Mouse (Mus musculus) hindbrain, embryonic 14.5 days (tissue): ENCODE measurements around the gene Tmem255b. TPM values are rescaled to one million over a fixed set of nuclear protein-coding genes. Genes with fewer than 3 reads are reported as not detected.
A peak's percentile ranks its signal among the peaks of the same experiment; 100 is the strongest.

Experiments used
- ATAC-seq: fragments of 200-750 bp; cut with Nextera tagmentation; 2 replicates; pipeline ENCODE4 v1.8.0; 2017; ENCODE audit warnings: moderate number of reproducible peaks, mild to moderate bottlenecking, moderate TSS enrichment, moderate library complexity; ENCODE audit not compliant: low FRiP score
- DNase-seq: peaks from one replicate; pipeline ENCODE4 v3.0.0-alpha.2; 2015; ENCODE audit warnings: low spot score
- H3K27ac ChIP-seq: fragments of 300-500 bp; sonication (generic); 2 replicates; pipeline ENCODE4 v1.5.1; 2014; ENCODE audit warnings: mild to moderate bottlenecking, moderate library complexity
- H3K27me3 ChIP-seq: fragments of 300-500 bp; sonication (generic); 2 replicates; pipeline ENCODE4 v1.6.1; 2014; ENCODE audit warnings: mild to moderate bottlenecking, low read length, mixed read lengths; ENCODE audit not compliant: control insufficient read depth, insufficient read depth
- H3K36me3 ChIP-seq: fragments of 300-500 bp; sonication (generic); replicated peaks from 2 replicates; pipeline ENCODE4 v1.6.1; 2014; ENCODE audit not compliant: control insufficient read depth, insufficient read depth
- H3K4me1 ChIP-seq: fragments of 300-500 bp; sonication (generic); replicated peaks from 2 replicates; pipeline ENCODE4 v1.6.1; 2014; ENCODE audit warnings: antibody characterized with exemption, low read length, mixed read lengths; ENCODE audit not compliant: control insufficient read depth, insufficient read depth
- H3K4me2 ChIP-seq: fragments of 300-500 bp; sonication (generic); replicated peaks from 2 replicates; pipeline ENCODE4 v1.6.1; 2014; ENCODE audit warnings: mild to moderate bottlenecking, moderate library complexity
- H3K4me3 ChIP-seq: fragments of 300-500 bp; sonication (generic); replicated peaks from 2 replicates; pipeline ENCODE4 v1.5.1; 2014; ENCODE audit warnings: mild to moderate bottlenecking, low read length
- H3K9ac ChIP-seq: fragments of 300-500 bp; sonication (generic); 2 replicates; pipeline ENCODE4 v1.6.1; 2014
- H3K9me3 ChIP-seq: fragments of 300-500 bp; sonication (generic); 2 replicates; pipeline ENCODE4 v1.6.1; 2016; ENCODE audit warnings: low read length; ENCODE audit not compliant: control insufficient read depth
- WGBS: fragments of 180-500 bp; shearing (Covaris S2); extraction: QIAGEN DNeasy Blood & Tissue Kit; methylation state at CpG from one replicate; pipeline ENCODE4 v1.1.7; 2014; 5-methylcytosine and 5-hydroxymethylcytosine counted together
- polyA plus RNA-seq: library from polyadenylated mRNA; unstranded; fragments of >200 nt; fragmentation: Nextera tagmentation; extraction: Ambion mirVana; gene quantifications from 2 replicates; pipeline ENCODE4 v1.2.1, GENCODE M21; 2014

Tmem255b gene
- polyA plus RNA-seq, 1 experiment from 2014 or later, result 0.75 TPM

DNA sequence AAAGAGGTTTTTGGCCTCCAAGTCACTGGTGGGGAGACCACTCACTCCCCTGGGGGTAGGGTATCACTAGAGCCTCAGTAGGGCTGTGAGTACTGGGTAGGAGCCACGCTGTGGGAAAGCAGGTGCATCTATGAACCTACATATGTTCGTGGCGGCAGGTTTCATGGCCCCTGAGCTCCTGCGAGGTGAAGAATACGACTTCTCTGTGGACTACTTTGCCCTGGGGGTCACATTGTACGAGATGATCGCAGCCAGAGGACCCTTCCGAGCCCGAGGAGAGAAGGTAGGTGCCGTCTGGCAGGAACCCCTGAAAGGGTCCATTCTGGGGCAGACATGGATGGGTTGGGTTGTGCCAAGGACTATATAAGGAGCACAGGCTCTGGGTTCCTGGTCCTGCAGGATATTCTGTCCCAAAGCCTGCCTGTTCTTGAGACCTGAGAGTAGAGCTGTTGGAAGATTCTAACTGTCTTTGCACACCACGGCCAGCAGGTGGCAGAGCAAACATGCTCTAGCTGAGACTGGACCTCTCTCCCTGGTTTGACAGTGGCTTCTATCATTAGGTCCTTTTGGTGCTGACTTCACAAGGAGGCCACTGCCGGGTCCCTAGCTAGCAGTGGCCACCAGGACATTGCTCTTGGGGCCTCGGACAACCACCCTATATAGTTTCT, 22.0 kb upstream of the Tmem255b start:
- Histone ChIP-seq H3K9ac (no peak overlapping the region), H3K36me3 (no peaks in the 10 kb centered on the region), H3K4me2 (no peak overlapping the region), H3K27ac (no peak overlapping the region), H3K4me3 (no peak overlapping the region), H3K4me1 (no peaks in the 10 kb centered on the region), H3K9me3 (no peaks in the 10 kb centered on the region), H3K27me3 (no peaks in the 10 kb centered on the region)
- ATAC-seq (peak; percentile 34; the same call in 1 of the 2 replicates), DNase-seq (peak; percentile 75)
- 65% methylated on average over 13 of the region's 13 CpGs for WGBS

DNA sequence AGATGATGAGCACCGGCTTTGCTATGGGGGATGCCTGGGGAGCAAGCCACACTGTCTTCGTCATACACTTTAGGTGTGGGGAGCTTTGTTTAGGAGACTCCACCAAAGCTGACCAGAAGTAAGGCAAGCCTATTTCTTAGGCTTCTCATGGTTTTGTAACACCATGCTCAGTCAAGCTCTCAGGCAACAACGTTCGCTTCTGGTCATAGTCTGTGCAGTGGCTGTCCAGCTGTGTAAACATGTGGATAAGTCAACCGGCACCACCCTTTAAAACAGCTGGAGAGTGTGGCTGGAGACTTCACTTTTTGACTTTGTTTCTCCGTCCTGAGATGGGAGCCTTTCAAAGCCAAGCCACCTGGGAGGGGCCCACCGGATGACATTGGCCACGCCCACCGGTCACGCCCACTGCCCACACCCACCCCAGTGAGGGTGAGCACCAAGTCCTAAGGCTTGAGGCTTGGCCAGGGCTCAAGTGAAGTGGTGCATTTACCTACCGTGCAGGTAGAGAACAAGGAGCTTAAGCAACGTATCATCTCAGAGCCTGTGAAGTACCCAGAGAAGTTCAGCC, 21.1 kb upstream of the Tmem255b start:
- H3K27ac ChIP-seq, result no peak overlapping the region

GRCm38 (mm10) chr8:13415879-13416278, 19.1 kb upstream of the Tmem255b start:
- Histone ChIP-seq H3K4me2 (no peak overlapping the region), H3K36me3 (no peaks in the 10 kb centered on the region), H3K4me1 (no peaks in the 10 kb centered on the region), H3K4me3 (no peak overlapping the region), H3K9me3 (no peaks in the 10 kb centered on the region), H3K27me3 (no peaks in the 10 kb centered on the region), H3K27ac (no peak overlapping the region), H3K9ac (no peak overlapping the region)
- ATAC-seq (no peak), DNase-seq (no peak)
- 82% methylated on average over 10 of the region's 10 CpGs for WGBS

More for the DNA sequence above, 21.1 kb upstream of the Tmem255b start:
- WGBS, result 71% methylated on average over 12 of the region's 12 CpGs
- no peak for ATAC-seq
- Histone ChIP-seq H3K4me1 (no peaks in the 10 kb centered on the region), H3K9ac (no peak overlapping the region), H3K4me2 (no peak overlapping the region), H3K4me3 (no peak overlapping the region), H3K9me3 (no peaks in the 10 kb centered on the region), H3K36me3 (no peaks in the 10 kb centered on the region), H3K27me3 (no peaks in the 10 kb centered on the region)
- DNase-seq, result no peak

- H3K4me1 ChIP-seq, result no peaks in the 10 kb centered on the region
- 74% methylated on average over 2 of the region's 2 CpGs for WGBS
- H3K4me3 ChIP-seq, result no peak overlapping the region
- H3K36me3 ChIP-seq, result no peaks in the 10 kb centered on the region
- no peaks in the 10 kb centered on the region for H3K27me3 ChIP-seq
- no peak overlapping the region for H3K9ac ChIP-seq
- H3K9me3 ChIP-seq, result no peaks in the 10 kb centered on the region
- DNase-seq (no peak), ATAC-seq (no peak)
- H3K27ac ChIP-seq, result no peak overlapping the region
- H3K4me2 ChIP-seq, result no peak overlapping the region
Measured at GRCm38 (mm10) chr8:13419111-13419639, 15.8 kb upstream of the Tmem255b start.

GRCm38 (mm10) chr8:13420970-13421369, 14.0 kb upstream of the Tmem255b start:
- WGBS, result 94% methylated on average over 6 of the region's 6 CpGs
- Histone ChIP-seq H3K9me3 (no peaks in the 10 kb centered on the region), H3K4me3 (no peak overlapping the region), H3K27me3 (no peaks in the 10 kb centered on the region), H3K36me3 (no peaks in the 10 kb centered on the region), H3K9ac (no peak overlapping the region), H3K4me1 (no peaks in the 10 kb centered on the region), H3K27ac (no peak overlapping the region), H3K4me2 (no peak overlapping the region)
- ATAC-seq (no peak), DNase-seq (no peak)

GRCm38 (mm10) chr8:13427351-13427750, 7.6 kb upstream of the Tmem255b start:
- H3K9ac ChIP-seq, result no peak overlapping the region
- H3K4me3 ChIP-seq, result no peak overlapping the region
- no peak overlapping the region for H3K27ac ChIP-seq
- no peaks in the 10 kb centered on the region for H3K27me3 ChIP-seq
- H3K4me2 ChIP-seq, result no peak overlapping the region
- no peaks in the 10 kb centered on the region for H3K36me3 ChIP-seq
- DNase-seq (no peak), ATAC-seq (no peak)
- WGBS, result 81% methylated on average over 6 of the region's 6 CpGs
- H3K9me3 ChIP-seq, result no peaks in the 10 kb centered on the region
- H3K4me1 ChIP-seq, result no peaks in the 10 kb centered on the region

DNA sequence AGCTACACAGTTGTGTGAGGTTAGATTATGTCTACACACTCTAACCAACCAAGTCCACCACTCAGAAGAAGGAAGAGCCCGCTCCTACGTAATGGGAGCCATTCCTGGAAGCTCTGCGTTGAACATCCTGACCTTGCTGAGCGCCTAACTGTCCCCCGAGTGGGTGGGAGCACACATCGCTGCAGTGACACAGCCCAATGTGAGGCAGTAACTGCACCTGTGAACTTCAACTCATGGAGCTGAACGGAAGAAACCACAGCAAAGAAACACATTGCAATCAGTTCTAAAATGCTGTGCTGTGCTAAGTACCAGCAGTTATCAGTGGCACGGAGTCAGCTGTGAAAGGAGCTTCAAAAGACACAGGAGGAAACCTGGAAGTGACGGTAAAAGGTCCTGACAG, 6.8 kb upstream of the Tmem255b start:
- H3K27me3 ChIP-seq, result no peaks in the 10 kb centered on the region
- no peaks in the 10 kb centered on the region for H3K4me1 ChIP-seq
- no peak for ATAC-seq
- WGBS, result 90% methylated on average over 9 of the region's 9 CpGs
- H3K9ac ChIP-seq, result no peak overlapping the region
- H3K9me3 ChIP-seq, result no peaks in the 10 kb centered on the region
- H3K4me2 ChIP-seq, result no peak overlapping the region
- no peaks in the 10 kb centered on the region for H3K36me3 ChIP-seq
- no peak overlapping the region for H3K27ac ChIP-seq
- DNase-seq, result no peak
- H3K4me3 ChIP-seq, result no peak overlapping the region

DNA sequence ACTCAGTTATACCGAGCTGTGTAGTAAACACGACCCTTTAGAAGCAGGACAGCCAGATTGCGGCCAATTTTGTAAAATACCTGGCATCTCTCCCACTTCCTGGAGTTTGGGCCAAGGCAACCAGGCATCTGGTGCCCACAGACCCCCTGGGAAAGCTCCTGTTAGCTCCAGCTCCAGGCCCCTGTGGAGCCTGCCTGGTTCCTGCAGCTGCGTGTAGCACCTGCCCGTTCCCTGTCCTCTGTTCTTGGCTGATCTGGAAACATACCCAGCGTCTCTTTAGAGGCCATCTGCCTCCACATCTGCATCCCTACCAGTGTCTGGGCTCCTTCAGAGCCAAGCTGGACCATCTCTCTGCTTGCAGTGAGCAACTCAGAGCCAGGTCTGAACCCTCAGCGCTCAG, 4.6 kb upstream of the Tmem255b start:
- H3K36me3 ChIP-seq, result no peaks in the 10 kb centered on the region
- H3K4me3 ChIP-seq, result no peak overlapping the region
- no peaks in the 10 kb centered on the region for H3K9me3 ChIP-seq
- no peak overlapping the region for H3K4me2 ChIP-seq
- H3K27ac ChIP-seq, result 0 out of 2 replicates have a peak overlapping the region, but pooled peaks have one; percentile 14
- ATAC-seq (no peak), DNase-seq (no peak)
- 68% methylated on average over 7 of the region's 7 CpGs for WGBS
- no peaks in the 10 kb centered on the region for H3K4me1 ChIP-seq
- no peak overlapping the region for H3K9ac ChIP-seq
- peaks cover 13% of the 10 kb centered on the region for H3K27me3 ChIP-seq

DNA sequence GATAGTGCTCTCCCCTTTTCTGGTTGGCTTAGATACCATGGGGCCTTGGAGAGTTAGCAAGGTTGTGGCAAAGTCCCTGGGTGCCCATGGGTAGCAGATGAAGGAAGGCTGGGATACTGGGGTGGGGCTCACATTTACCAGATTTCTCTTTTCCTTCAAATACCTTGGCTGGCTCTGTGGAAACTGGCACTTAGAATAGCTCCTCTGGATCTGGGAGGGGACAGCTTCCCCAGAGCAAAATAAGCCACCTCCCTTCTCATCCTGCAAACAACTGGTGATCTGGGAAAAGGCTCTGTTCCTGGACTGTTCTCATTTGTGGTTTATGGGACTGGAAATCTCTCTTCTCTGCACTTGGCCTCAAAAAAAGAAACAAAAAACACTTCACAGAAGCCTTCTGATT, 4.1 kb upstream of the Tmem255b start:
- H3K9me3 ChIP-seq, result no peaks in the 10 kb centered on the region
- no peaks in the 10 kb centered on the region for H3K36me3 ChIP-seq
- ATAC-seq, result no peak
- H3K27ac ChIP-seq, result 0 out of 2 replicates have a peak overlapping the region, but pooled peaks have one; percentile 14
- H3K4me3 ChIP-seq, result no peak overlapping the region
- H3K27me3 ChIP-seq, result peaks cover 17% of the 10 kb centered on the region
- no peak overlapping the region for H3K9ac ChIP-seq
- no peak for DNase-seq
- H3K4me2 ChIP-seq, result no peak overlapping the region
- no peaks in the 10 kb centered on the region for H3K4me1 ChIP-seq
